Mouse (Mus musculus): Measurements from ENCODE around the gene Pgd. TPM values are rescaled to one million over a fixed set of nuclear protein-coding genes. Genes with fewer than 3 reads are reported as not detected.

Pgd gene
- polyA plus RNA-seq, 1 experiment from 2014 or later, result 78.2 TPM

- Histone ChIP-seq H3K9ac (ENCODE audit: low read length) (no peak overlapping the region), H3K4me3 (ENCODE audit: low read length) (no peak overlapping the region), H3K27ac (ENCODE audit: low read length) (no peak overlapping the region), H3K4me1 (ENCODE audit: control insufficient read depth, insufficient read depth, low read length) (no peaks in the 10 kb centered on the region), H3K4me2 (ENCODE audit: low read depth, low read length) (no peak overlapping the region), H3K9me3 (replicated peaks; ENCODE audit: control insufficient read depth, low read length) (no peaks in the 10 kb centered on the region), H3K27me3 (ENCODE audit: control insufficient read depth, insufficient read depth, low read length) (no peaks in the 10 kb centered on the region), H3K36me3 (ENCODE audit: control insufficient read depth, insufficient read depth) (peaks cover 32% of the 10 kb centered on the region)
- ATAC-seq (replicated peaks; ENCODE audit: extremely low read depth, insufficient read depth, low FRiP score), result no peak
- WGBS, result 42% methylated on average over 7 of the region's 7 CpGs
Observed at GRCm38 (mm10) chr4:149191103-149191502, 24.5 kb upstream of the Pgd start.

DNA sequence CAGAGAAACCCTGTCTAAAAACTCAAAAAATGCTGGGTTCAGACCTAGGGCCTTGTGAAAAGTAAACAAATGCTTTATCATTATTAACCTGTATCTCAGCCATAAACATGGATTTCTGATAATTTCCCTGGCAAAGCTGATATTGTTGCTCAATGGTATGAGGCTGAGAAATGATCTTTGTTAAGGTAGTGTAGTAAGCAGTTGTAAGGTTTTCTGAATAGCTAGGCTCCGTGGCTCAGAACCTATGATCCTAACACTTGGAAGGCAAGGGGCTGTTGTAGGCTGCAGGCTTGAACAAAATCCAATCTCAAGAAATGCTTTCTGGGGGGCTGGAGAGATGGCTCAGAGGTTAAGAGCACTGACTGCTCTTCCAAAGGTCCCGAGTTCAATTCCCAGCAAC, 22.0 kb upstream of the Pgd start:
- ATAC-seq (replicated peaks; ENCODE audit: extremely low read depth, insufficient read depth, low FRiP score), result no peak
- Histone ChIP-seq H3K4me2 (ENCODE audit: low read depth, low read length) (no peak overlapping the region), H3K36me3 (ENCODE audit: control insufficient read depth, insufficient read depth) (peaks cover 44% of the 10 kb centered on the region), H3K4me3 (ENCODE audit: low read length) (no peak overlapping the region), H3K4me1 (ENCODE audit: control insufficient read depth, insufficient read depth, low read length) (no peaks in the 10 kb centered on the region), H3K27me3 (ENCODE audit: control insufficient read depth, insufficient read depth, low read length) (no peaks in the 10 kb centered on the region), H3K9me3 (replicated peaks; ENCODE audit: control insufficient read depth, low read length) (no peaks in the 10 kb centered on the region), H3K9ac (ENCODE audit: low read length) (no peak overlapping the region), H3K27ac (ENCODE audit: low read length) (no peak overlapping the region)
- WGBS, result 85% methylated on average over 2 of the region's 2 CpGs

- Histone ChIP-seq H3K36me3 (ENCODE audit: control insufficient read depth, insufficient read depth) (peaks cover 50% of the 10 kb centered on the region), H3K4me1 (ENCODE audit: control insufficient read depth, insufficient read depth, low read length) (no peaks in the 10 kb centered on the region), H3K9ac (ENCODE audit: low read length) (no peak overlapping the region), H3K4me3 (ENCODE audit: low read length) (no peak overlapping the region), H3K27ac (ENCODE audit: low read length) (no peak overlapping the region), H3K27me3 (ENCODE audit: control insufficient read depth, insufficient read depth, low read length) (no peaks in the 10 kb centered on the region), H3K4me2 (ENCODE audit: low read depth, low read length) (no peak overlapping the region), H3K9me3 (replicated peaks; ENCODE audit: control insufficient read depth, low read length) (no peaks in the 10 kb centered on the region)
- ATAC-seq (replicated peaks; ENCODE audit: extremely low read depth, insufficient read depth, low FRiP score), result no peak
- WGBS, result 66% methylated on average over 4 of the region's 4 CpGs
Observed at GRCm38 (mm10) chr4:149182755-149183154, 16.2 kb upstream of the Pgd start.

GRCm38 (mm10) chr4:149182192-149182591, 15.6 kb upstream of the Pgd start:
- no peak overlapping the region for H3K27ac ChIP-seq (ENCODE audit: low read length)
- no peaks in the 10 kb centered on the region for H3K27me3 ChIP-seq (ENCODE audit: control insufficient read depth, insufficient read depth, low read length)
- H3K36me3 ChIP-seq (ENCODE audit: control insufficient read depth, insufficient read depth), result peaks cover 45% of the 10 kb centered on the region
- H3K9me3 ChIP-seq (replicated peaks; ENCODE audit: control insufficient read depth, low read length), result no peaks in the 10 kb centered on the region
- H3K4me2 ChIP-seq (ENCODE audit: low read depth, low read length), result no peak overlapping the region
- H3K9ac ChIP-seq (ENCODE audit: low read length), result no peak overlapping the region
- H3K4me1 ChIP-seq (ENCODE audit: control insufficient read depth, insufficient read depth, low read length), result no peaks in the 10 kb centered on the region
- 83% methylated on average over 7 of the region's 7 CpGs for WGBS
- ATAC-seq (replicated peaks; ENCODE audit: extremely low read depth, insufficient read depth, low FRiP score), result no peak
- no peak overlapping the region for H3K4me3 ChIP-seq (ENCODE audit: low read length)

DNA sequence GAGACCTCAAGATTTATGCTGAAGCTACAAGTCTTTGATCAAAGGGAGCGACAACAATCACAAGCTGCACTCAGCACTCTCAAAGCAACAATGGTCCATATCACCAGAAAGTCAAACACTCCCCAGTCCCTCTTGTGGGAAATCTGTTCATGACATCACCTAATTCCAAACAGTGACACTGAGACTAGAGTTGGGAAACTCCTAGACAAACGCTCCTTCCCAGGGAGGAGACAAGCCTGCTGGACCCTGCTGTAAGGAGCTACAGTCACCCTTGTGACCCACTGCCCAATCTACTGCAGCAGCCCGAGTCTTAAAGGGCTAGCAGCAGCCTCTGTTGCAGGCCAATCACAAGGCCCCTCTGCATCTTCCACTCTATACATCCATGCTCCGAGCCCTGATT, 13.0 kb upstream of the Pgd start:
- H3K4me1 ChIP-seq (ENCODE audit: control insufficient read depth, insufficient read depth, low read length), result no peaks in the 10 kb centered on the region
- no peak overlapping the region for H3K9ac ChIP-seq (ENCODE audit: low read length)
- ATAC-seq (replicated peaks; ENCODE audit: extremely low read depth, insufficient read depth, low FRiP score), result no peak
- no peaks in the 10 kb centered on the region for H3K9me3 ChIP-seq (replicated peaks; ENCODE audit: control insufficient read depth, low read length)
- H3K4me3 ChIP-seq (ENCODE audit: low read length), result no peak overlapping the region
- 47% methylated on average over 4 of the region's 4 CpGs for WGBS
- H3K4me2 ChIP-seq (ENCODE audit: low read depth, low read length), result no peak overlapping the region
- H3K27me3 ChIP-seq (ENCODE audit: control insufficient read depth, insufficient read depth, low read length), result no peaks in the 10 kb centered on the region
- H3K36me3 ChIP-seq (ENCODE audit: control insufficient read depth, insufficient read depth), result peaks cover 34% of the 10 kb centered on the region
- no peak overlapping the region for H3K27ac ChIP-seq (ENCODE audit: low read length)

GRCm38 (mm10) chr4:149179160-149179559, 12.6 kb upstream of the Pgd start:
- Histone ChIP-seq H3K27ac (ENCODE audit: low read length) (no peak overlapping the region), H3K4me2 (ENCODE audit: low read depth, low read length) (no peak overlapping the region), H3K36me3 (ENCODE audit: control insufficient read depth, insufficient read depth) (peaks cover 31% of the 10 kb centered on the region), H3K4me3 (ENCODE audit: low read length) (no peak overlapping the region), H3K9ac (ENCODE audit: low read length) (no peak overlapping the region), H3K4me1 (ENCODE audit: control insufficient read depth, insufficient read depth, low read length) (no peaks in the 10 kb centered on the region), H3K9me3 (replicated peaks; ENCODE audit: control insufficient read depth, low read length) (no peaks in the 10 kb centered on the region), H3K27me3 (ENCODE audit: control insufficient read depth, insufficient read depth, low read length) (no peaks in the 10 kb centered on the region)
- ATAC-seq (replicated peaks; ENCODE audit: extremely low read depth, insufficient read depth, low FRiP score), result no peak
- 80% methylated on average over 7 of the region's 7 CpGs for WGBS

DNA sequence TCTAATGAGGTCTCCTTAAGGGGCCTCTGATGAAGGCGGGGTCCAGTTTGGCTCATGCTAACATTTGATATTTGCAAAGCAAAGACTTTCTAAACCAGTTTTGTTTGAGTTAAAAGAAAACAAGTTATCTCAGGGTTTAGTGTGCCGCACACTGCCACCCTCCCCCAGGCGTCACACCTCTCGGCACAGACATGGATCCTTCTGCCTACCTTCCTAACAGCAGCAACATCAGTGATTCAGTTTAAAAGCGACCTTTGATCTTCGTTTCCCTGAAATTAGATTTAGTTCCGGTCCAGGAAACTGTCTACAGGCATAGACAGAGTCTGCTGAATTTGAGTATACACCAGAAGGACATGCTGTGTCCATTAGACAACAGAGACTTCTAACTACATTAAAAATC, 11.8 kb upstream of the Pgd start:
- Histone ChIP-seq H3K9ac (ENCODE audit: low read length) (no peak overlapping the region), H3K4me1 (ENCODE audit: control insufficient read depth, insufficient read depth, low read length) (no peaks in the 10 kb centered on the region; the same call in 1 of the 2 replicates), H3K27me3 (ENCODE audit: control insufficient read depth, insufficient read depth, low read length) (no peaks in the 10 kb centered on the region), H3K9me3 (replicated peaks; ENCODE audit: control insufficient read depth, low read length) (no peaks in the 10 kb centered on the region), H3K4me3 (ENCODE audit: low read length) (no peak overlapping the region), H3K27ac (ENCODE audit: low read length) (no peak overlapping the region), H3K4me2 (ENCODE audit: low read depth, low read length) (no peak overlapping the region), H3K36me3 (ENCODE audit: control insufficient read depth, insufficient read depth) (peaks cover 24% of the 10 kb centered on the region)
- ATAC-seq (replicated peaks; ENCODE audit: extremely low read depth, insufficient read depth, low FRiP score), result no peak
- 85% methylated on average over 7 of the region's 7 CpGs for WGBS

- Histone ChIP-seq H3K27ac (ENCODE audit: low read length) (no peak overlapping the region), H3K9me3 (replicated peaks; ENCODE audit: control insufficient read depth, low read length) (no peaks in the 10 kb centered on the region), H3K36me3 (ENCODE audit: control insufficient read depth, insufficient read depth) (peaks cover 18% of the 10 kb centered on the region), H3K4me1 (ENCODE audit: control insufficient read depth, insufficient read depth, low read length) (peaks cover 12% of the 10 kb centered on the region), H3K9ac (ENCODE audit: low read length) (no peak overlapping the region), H3K27me3 (ENCODE audit: control insufficient read depth, insufficient read depth, low read length) (no peaks in the 10 kb centered on the region), H3K4me3 (ENCODE audit: low read length) (no peak overlapping the region), H3K4me2 (ENCODE audit: low read depth, low read length) (no peak overlapping the region)
- ATAC-seq (replicated peaks; ENCODE audit: extremely low read depth, insufficient read depth, low FRiP score), result no peak
- 65% methylated on average over 5 of the region's 5 CpGs for WGBS
Observed at GRCm38 (mm10) chr4:149177046-149177445, 10.5 kb upstream of the Pgd start.

- Histone ChIP-seq H3K9ac (ENCODE audit: low read length) (no peak overlapping the region), H3K4me3 (ENCODE audit: low read length) (no peak overlapping the region), H3K4me1 (ENCODE audit: control insufficient read depth, insufficient read depth, low read length) (peaks cover 12% of the 10 kb centered on the region), H3K27me3 (ENCODE audit: control insufficient read depth, insufficient read depth, low read length) (no peaks in the 10 kb centered on the region), H3K36me3 (ENCODE audit: control insufficient read depth, insufficient read depth) (peaks cover 14% of the 10 kb centered on the region), H3K27ac (ENCODE audit: low read length) (no peak overlapping the region), H3K9me3 (replicated peaks; ENCODE audit: control insufficient read depth, low read length) (no peaks in the 10 kb centered on the region), H3K4me2 (ENCODE audit: low read depth, low read length) (no peak overlapping the region)
- 68% methylated on average over 6 of the region's 6 CpGs for WGBS
- no peak for ATAC-seq (replicated peaks; ENCODE audit: extremely low read depth, insufficient read depth, low FRiP score)
Observed at GRCm38 (mm10) chr4:149176645-149177044, 10.1 kb upstream of the Pgd start.

DNA sequence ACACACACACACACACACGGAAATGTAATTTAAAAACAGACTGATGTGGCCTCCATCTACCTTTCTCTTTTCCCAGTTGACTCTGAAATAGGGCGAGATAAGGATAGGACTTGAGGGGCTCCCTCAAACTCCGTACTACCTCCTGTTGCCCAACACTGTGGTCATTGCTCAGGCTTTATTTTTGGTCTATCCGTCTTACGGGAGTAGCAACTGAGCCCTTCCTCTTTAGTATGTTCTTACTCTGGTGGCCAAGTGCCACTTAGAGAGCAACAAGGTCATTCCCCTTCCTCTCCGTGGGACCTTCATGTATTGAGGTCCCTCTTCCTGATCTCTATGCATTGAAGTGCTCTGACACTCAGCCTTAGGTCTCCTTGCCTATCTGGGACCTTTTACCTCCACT, 7.1 kb upstream of the Pgd start:
- Histone ChIP-seq H3K4me3 (ENCODE audit: low read length) (no peak overlapping the region), H3K9ac (ENCODE audit: low read length) (no peak overlapping the region), H3K27me3 (ENCODE audit: control insufficient read depth, insufficient read depth, low read length) (no peaks in the 10 kb centered on the region), H3K4me2 (ENCODE audit: low read depth, low read length) (no peak overlapping the region), H3K4me1 (ENCODE audit: control insufficient read depth, insufficient read depth, low read length) (peaks cover 12% of the 10 kb centered on the region), H3K36me3 (ENCODE audit: control insufficient read depth, insufficient read depth) (no peaks in the 10 kb centered on the region), H3K9me3 (replicated peaks; ENCODE audit: control insufficient read depth, low read length) (no peaks in the 10 kb centered on the region), H3K27ac (ENCODE audit: low read length) (no peak overlapping the region)
- ATAC-seq (replicated peaks; ENCODE audit: extremely low read depth, insufficient read depth, low FRiP score), result no peak
- 71% methylated on average over 6 of the region's 6 CpGs for WGBS

All from heart, embryonic 16.5 days (tissue).